Mouse (Mus musculus) hindbrain, embryonic 15.5 days (tissue): ENCODE results near the gene Rps6kl1. TPM values are rescaled to one million over a fixed set of nuclear protein-coding genes. Genes with fewer than 3 reads are reported as not detected.

Experiments used
- ATAC-seq: fragments of 200-750 bp; cut with Nextera tagmentation; 2 replicates; pipeline ENCODE4 v1.8.0; 2017; ENCODE audit warnings: low read depth, moderate number of reproducible peaks, moderate TSS enrichment; ENCODE audit not compliant: low FRiP score
- H3K27ac ChIP-seq: fragments of 300-500 bp; sonication (generic); replicated peaks from 2 replicates; pipeline ENCODE4 v1.5.1; 2015; ENCODE audit warnings: mild to moderate bottlenecking, inconsistent platforms
- H3K27me3 ChIP-seq: fragments of 300-500 bp; sonication (generic); 2 replicates; pipeline ENCODE4 v1.6.1; 2015; ENCODE audit warnings: control low read depth, inconsistent platforms
- H3K36me3 ChIP-seq: fragments of 300-500 bp; sonication (generic); 2 replicates; pipeline ENCODE4 v1.6.1; 2015; ENCODE audit warnings: control low read depth, inconsistent platforms
- H3K4me1 ChIP-seq: fragments of 300-500 bp; sonication (generic); replicated peaks from 2 replicates; pipeline ENCODE4 v1.6.1; 2015; ENCODE audit warnings: control low read depth, inconsistent platforms
- H3K4me2 ChIP-seq: fragments of 300-500 bp; sonication (generic); 2 replicates; pipeline ENCODE4 v1.6.1; 2015; ENCODE audit warnings: moderate library complexity, mild to moderate bottlenecking, inconsistent platforms
- H3K4me3 ChIP-seq: fragments of 300-500 bp; sonication (generic); 2 replicates; pipeline ENCODE4 v1.5.1; 2015; ENCODE audit warnings: mild to moderate bottlenecking, inconsistent platforms
- H3K9ac ChIP-seq: fragments of 300-500 bp; sonication (generic); 2 replicates; pipeline ENCODE4 v1.6.1; 2015; ENCODE audit warnings: inconsistent platforms
- H3K9me3 ChIP-seq: fragments of 300-500 bp; sonication (generic); 2 replicates; pipeline ENCODE4 v1.6.1; 2016; ENCODE audit warnings: control low read depth, inconsistent platforms
- WGBS: fragments of 180-500 bp; shearing (Covaris S2); methylation state at CpG from one replicate; pipeline ENCODE4 v1.1.7; 2015; 5-methylcytosine and 5-hydroxymethylcytosine counted together
- polyA plus RNA-seq: library from polyadenylated mRNA; unstranded; fragments of >200 nt; fragmentation: Nextera tagmentation; extraction: Ambion mirVana; gene quantifications from 2 replicates; pipeline ENCODE4 v1.2.1, GENCODE M21; 2015

Gene Rps6kl1
- 32.9 and 35.7 TPM in 2 replicates for polyA plus RNA-seq

GRCm38 (mm10) chr12:85151002-85151774, at the start of gene Rps6kl1:
Rps6kl1 (minus strand) TSS chr12:85151264.
- peaks cover 24% of the 10 kb centered on the region for H3K4me1 ChIP-seq
- peak within 1 kb of the TSS; percentile 62 for H3K4me3 ChIP-seq
- H3K27ac ChIP-seq, result peak within 1 kb of the TSS; percentile 70
- H3K9me3 ChIP-seq, result no peaks in the 10 kb centered on the region
- H3K36me3 ChIP-seq, result no peaks in the 10 kb centered on the region
- peak; percentile 96 for ATAC-seq
- peak within 1 kb of the TSS; percentile 81 for H3K4me2 ChIP-seq
- 15% methylated on average over 28 of the region's 28 CpGs for WGBS
- peak within 1 kb of the TSS; percentile 80 for H3K9ac ChIP-seq
- H3K27me3 ChIP-seq, result no peaks in the 10 kb centered on the region

- no peak overlapping the region for H3K27ac ChIP-seq
- no peak overlapping the region for H3K4me3 ChIP-seq
- H3K4me2 ChIP-seq, result no peak overlapping the region
- H3K9ac ChIP-seq, result no peak overlapping the region
- WGBS, result 100% methylated on average over 1 of the region's 1 CpGs
- no peaks in the 10 kb centered on the region for H3K27me3 ChIP-seq
- no peak for ATAC-seq
- H3K4me1 ChIP-seq, result peaks cover 26% of the 10 kb centered on the region
- H3K9me3 ChIP-seq, result no peaks in the 10 kb centered on the region
- H3K36me3 ChIP-seq, result no peaks in the 10 kb centered on the region
These were observed 48.9 kb upstream of the Rps6kl1 start for GRCm38 (mm10) chr12:85199954-85200353.

- WGBS, result 36% methylated on average over 8 of the region's 8 CpGs
- H3K9ac ChIP-seq, result no peak overlapping the region
- H3K27ac ChIP-seq, result no peak overlapping the region
- peaks cover 41% of the 10 kb centered on the region for H3K4me1 ChIP-seq
- H3K4me2 ChIP-seq, result no peak overlapping the region
- H3K9me3 ChIP-seq, result no peaks in the 10 kb centered on the region
- H3K36me3 ChIP-seq, result no peaks in the 10 kb centered on the region
- ATAC-seq, result no peak
- H3K27me3 ChIP-seq, result no peaks in the 10 kb centered on the region
- no peak overlapping the region for H3K4me3 ChIP-seq
These were observed 46.9 kb upstream of the Rps6kl1 start for GRCm38 (mm10) chr12:85197936-85198335.

DNA sequence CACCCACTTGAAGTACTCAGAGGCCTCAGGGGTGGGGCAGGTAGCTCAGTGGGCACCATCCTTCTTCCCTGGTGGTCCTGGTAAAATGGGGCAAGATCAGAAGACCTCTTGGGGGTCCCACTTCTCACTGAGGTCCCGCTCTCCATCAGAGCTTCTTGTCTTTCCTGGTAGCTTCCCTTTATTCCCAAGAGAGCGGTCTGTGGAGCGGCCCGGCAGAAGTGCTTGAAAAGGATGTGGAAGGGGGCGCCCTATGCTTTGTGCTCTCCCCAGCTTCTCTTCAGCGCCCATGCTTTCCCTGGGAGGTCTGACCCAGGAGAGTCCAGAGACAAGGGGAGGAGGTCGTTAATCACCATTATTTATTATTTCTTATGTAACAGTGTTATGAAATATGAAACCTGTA, 46.3 kb upstream of the Rps6kl1 start:
- no peak overlapping the region for H3K27ac ChIP-seq
- H3K4me1 ChIP-seq, result peaks cover 46% of the 10 kb centered on the region
- no peak overlapping the region for H3K9ac ChIP-seq
- no peak overlapping the region for H3K4me3 ChIP-seq
- H3K4me2 ChIP-seq, result no peak overlapping the region
- no peaks in the 10 kb centered on the region for H3K9me3 ChIP-seq
- H3K36me3 ChIP-seq, result no peaks in the 10 kb centered on the region
- WGBS, result 78% methylated on average over 7 of the region's 7 CpGs
- H3K27me3 ChIP-seq, result no peaks in the 10 kb centered on the region
- no peak for ATAC-seq

- H3K4me1 ChIP-seq, result peaks cover 39% of the 10 kb centered on the region
- no peak overlapping the region for H3K4me2 ChIP-seq
- H3K9ac ChIP-seq, result no peak overlapping the region
- H3K27ac ChIP-seq, result no peak overlapping the region
- H3K36me3 ChIP-seq, result no peaks in the 10 kb centered on the region
- WGBS, result 89% methylated on average over 10 of the region's 10 CpGs
- H3K27me3 ChIP-seq, result no peaks in the 10 kb centered on the region
- no peak overlapping the region for H3K4me3 ChIP-seq
- ATAC-seq, result no peak
- H3K9me3 ChIP-seq, result no peaks in the 10 kb centered on the region
These were observed 45.1 kb upstream of the Rps6kl1 start for GRCm38 (mm10) chr12:85196191-85196590.

DNA sequence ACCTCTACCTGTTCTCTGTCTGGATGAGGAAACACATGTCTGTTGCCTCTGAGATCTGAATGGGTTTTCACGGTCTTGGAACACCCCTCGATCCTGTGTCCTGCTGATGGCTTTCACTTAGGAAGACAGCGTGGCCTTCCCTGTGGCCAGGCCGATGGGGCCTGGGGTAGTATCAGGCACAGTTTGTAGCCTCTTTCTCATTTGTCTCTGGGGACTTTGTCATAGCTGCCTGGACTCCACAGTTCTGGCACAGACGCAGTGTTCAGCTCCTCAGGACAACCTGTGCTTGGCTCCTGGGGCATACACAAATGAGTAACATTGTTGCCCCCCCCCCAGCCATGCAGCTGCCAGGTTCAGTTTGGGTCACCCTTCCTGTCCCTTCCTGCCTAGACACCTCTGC, 44.0 kb upstream of the Rps6kl1 start:
- ATAC-seq, result peak; percentile 13; the same call in 1 of the 2 replicates
- WGBS, result 59% methylated on average over 5 of the region's 5 CpGs
- no peaks in the 10 kb centered on the region for H3K36me3 ChIP-seq
- H3K9me3 ChIP-seq, result no peaks in the 10 kb centered on the region
- H3K27me3 ChIP-seq, result no peaks in the 10 kb centered on the region
- H3K9ac ChIP-seq, result no peak overlapping the region
- no peak overlapping the region for H3K4me3 ChIP-seq
- no peak overlapping the region for H3K27ac ChIP-seq
- peaks cover 31% of the 10 kb centered on the region for H3K4me1 ChIP-seq
- H3K4me2 ChIP-seq, result no peak overlapping the region

DNA sequence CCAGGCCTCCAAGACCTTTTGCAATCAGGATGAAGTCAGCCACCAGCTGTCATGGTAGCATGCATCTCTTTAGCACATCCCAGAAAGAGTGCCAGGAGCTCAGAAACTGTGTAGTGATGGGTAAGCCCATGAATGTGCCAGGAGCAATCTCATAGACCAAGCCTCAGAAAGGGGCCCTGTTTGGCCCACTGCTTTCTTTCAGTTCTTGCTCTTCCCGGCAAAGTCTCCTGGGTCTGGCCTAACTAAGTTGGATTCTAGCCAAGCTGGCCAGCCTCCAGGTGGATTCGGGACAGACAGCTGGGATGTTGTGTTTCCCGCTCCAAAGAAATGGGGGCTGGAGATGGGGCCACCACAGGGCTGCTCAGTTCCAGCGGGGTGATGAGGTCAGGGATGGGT, 43.6 kb upstream of the Rps6kl1 start:
- WGBS, result 34% methylated on average over 4 of the region's 4 CpGs
- Histone ChIP-seq H3K4me1 (peaks cover 31% of the 10 kb centered on the region), H3K4me2 (no peak overlapping the region), H3K9ac (no peak overlapping the region), H3K4me3 (no peak overlapping the region), H3K27me3 (no peaks in the 10 kb centered on the region), H3K27ac (peak overlapping the region; percentile 31), H3K36me3 (no peaks in the 10 kb centered on the region), H3K9me3 (no peaks in the 10 kb centered on the region)
- ATAC-seq, result peak; percentile 77

DNA sequence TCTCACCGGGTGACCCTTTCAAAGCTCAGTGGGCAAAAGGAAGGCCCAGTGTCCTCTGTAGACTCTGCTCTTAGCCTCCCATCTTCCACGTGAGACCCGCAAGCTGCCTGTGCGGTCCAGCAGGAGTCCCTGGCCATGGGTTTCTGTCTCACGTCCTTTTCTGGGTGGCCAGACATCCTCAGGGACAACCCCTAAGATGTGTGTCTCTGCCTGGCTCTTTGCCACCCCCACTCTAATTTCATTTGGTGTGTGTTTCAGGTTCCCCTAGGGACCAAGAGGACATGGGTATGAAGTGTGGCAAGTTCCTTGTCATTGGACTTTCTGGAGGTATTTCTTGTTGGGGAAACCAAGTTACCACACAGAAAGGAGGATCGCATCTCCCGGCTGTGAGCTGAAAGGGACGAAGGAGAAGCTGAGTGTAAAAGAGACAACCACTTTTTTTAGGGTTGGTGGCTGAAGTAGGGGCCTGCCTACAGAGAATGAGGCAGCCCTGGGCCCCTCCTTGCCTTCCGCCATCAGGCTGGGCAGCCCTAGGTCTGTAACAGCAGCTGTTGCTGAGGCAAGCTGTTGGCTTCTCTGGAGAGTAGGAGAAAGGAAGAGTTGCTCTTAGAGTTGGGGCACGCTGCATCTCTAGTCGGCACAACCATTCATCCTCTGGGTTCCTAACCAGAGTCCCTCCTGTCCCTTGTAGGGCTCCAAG, 43.0 kb upstream of the Rps6kl1 start:
- H3K9ac ChIP-seq, result no peak overlapping the region
- WGBS, result 84% methylated on average over 11 of the region's 11 CpGs
- ATAC-seq, result no peak; the same call in none of the 2 replicates
- H3K27ac ChIP-seq, result peak overlapping the region; percentile 31
- no peak overlapping the region for H3K4me3 ChIP-seq
- H3K27me3 ChIP-seq, result no peaks in the 10 kb centered on the region
- peaks cover 31% of the 10 kb centered on the region for H3K4me1 ChIP-seq
- H3K9me3 ChIP-seq, result no peaks in the 10 kb centered on the region
- H3K4me2 ChIP-seq, result no peak overlapping the region
- H3K36me3 ChIP-seq, result no peaks in the 10 kb centered on the region

DNA sequence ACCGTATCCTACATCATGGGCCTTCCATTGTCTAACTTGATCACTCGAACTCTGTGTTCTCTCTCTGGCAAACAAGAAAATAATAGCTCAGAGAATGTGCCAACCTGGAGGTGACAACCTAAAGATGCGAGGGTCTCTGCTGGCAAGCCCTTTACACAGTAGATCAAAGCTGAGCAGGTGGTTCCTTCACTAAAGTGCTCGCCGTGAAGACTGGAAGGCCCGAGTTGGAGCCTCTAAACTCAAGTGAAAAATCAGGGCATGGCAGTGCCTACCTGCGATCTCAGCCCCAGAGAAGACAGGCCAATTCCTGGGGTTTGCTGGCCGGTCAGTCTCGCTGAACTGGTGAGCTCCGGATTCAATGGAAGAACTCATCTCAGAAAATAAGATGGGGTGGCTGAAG, 42.1 kb upstream of the Rps6kl1 start:
- no peak overlapping the region for H3K9ac ChIP-seq
- H3K9me3 ChIP-seq, result no peaks in the 10 kb centered on the region
- no peak overlapping the region for H3K4me3 ChIP-seq
- no peak for ATAC-seq
- no peaks in the 10 kb centered on the region for H3K36me3 ChIP-seq
- 81% methylated on average over 10 of the region's 10 CpGs for WGBS
- no peak overlapping the region for H3K27ac ChIP-seq
- no peak overlapping the region for H3K4me2 ChIP-seq
- H3K4me1 ChIP-seq, result peaks cover 31% of the 10 kb centered on the region
- H3K27me3 ChIP-seq, result no peaks in the 10 kb centered on the region

DNA sequence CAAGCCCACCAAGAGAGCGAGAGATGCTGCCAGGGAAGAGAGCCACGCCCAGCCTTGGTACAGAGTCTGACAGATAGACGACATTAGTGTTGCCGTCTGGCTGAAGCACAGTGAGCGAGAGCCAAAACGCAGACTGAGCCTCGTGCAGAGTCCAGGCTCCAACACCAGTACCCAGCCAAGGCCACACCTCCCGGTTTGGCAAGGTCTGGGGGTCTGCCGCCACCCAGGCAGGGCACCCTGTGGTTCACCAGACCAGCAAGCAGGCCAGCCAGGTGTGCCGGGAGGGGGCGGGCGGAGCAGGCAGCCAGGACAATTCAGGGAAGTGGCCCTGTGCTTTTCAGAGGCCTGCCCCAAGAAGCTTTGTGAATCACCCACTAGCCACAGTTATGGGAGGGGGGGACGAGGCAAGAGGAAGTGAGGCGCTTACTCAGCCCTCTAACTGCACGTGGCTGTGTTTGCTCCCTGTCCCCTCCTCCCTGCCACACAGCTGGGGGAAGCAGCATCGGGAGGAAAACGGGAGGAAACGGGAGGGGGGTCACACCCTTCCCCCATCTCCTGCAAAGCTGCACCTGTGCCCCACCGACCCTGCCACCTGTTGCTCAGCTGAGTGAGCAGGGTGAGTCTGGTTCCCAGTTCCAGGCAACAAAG, 41.5 kb upstream of the Rps6kl1 start:
- Histone ChIP-seq H3K27ac (no peak overlapping the region), H3K9ac (no peak overlapping the region), H3K27me3 (no peaks in the 10 kb centered on the region), H3K4me3 (no peak overlapping the region), H3K36me3 (no peaks in the 10 kb centered on the region), H3K4me1 (peaks cover 31% of the 10 kb centered on the region), H3K4me2 (0 out of 2 replicates have a peak overlapping the region, but pooled peaks have one; percentile 5), H3K9me3 (no peaks in the 10 kb centered on the region)
- WGBS, result 31% methylated on average over 19 of the region's 19 CpGs
- no peak for ATAC-seq

- Histone ChIP-seq H3K4me1 (peaks cover 25% of the 10 kb centered on the region), H3K36me3 (no peaks in the 10 kb centered on the region), H3K27ac (no peak overlapping the region), H3K4me2 (no peak overlapping the region), H3K9me3 (no peaks in the 10 kb centered on the region), H3K9ac (no peak overlapping the region), H3K27me3 (no peaks in the 10 kb centered on the region), H3K4me3 (no peak overlapping the region)
- 75% methylated on average over 7 of the region's 7 CpGs for WGBS
- no peak for ATAC-seq
These were observed 39.2 kb upstream of the Rps6kl1 start for GRCm38 (mm10) chr12:85190290-85190689.

DNA sequence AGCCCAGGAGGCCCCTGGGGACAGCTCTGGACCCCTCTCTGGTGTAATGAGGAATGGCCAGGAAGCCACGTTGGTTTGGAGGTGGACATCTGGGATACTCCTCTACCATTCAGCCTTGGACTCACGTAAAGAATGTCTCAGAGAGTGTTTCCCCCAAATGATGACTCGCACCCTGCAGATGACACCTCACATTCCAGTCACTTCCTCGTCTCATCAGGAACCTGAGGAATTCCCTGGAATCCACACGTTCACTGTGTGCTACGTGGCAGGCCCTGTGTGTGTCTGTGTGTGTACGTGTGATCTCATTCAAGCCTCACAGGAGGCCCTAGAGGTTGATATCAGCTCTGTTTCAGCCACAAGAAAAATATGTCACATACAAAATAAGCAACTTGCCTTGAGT, 35.3 kb upstream of the Rps6kl1 start:
- Histone ChIP-seq H3K27ac (no peak overlapping the region), H3K27me3 (peaks cover 3% of the 10 kb centered on the region; the same call in 1 of the 2 replicates), H3K4me3 (no peak overlapping the region), H3K9me3 (no peaks in the 10 kb centered on the region), H3K9ac (no peak overlapping the region), H3K4me2 (no peak overlapping the region), H3K4me1 (peaks cover 13% of the 10 kb centered on the region), H3K36me3 (no peaks in the 10 kb centered on the region)
- 74% methylated on average over 7 of the region's 7 CpGs for WGBS
- no peak for ATAC-seq
